Mouse (Mus musculus) small intestine, adult 2 months (tissue): ENCODE results near the gene Lrig1.

Source experiments
- CTCF ChIP-seq: fragments of 200-500 bp; IDR thresholded peaks from 2 replicates; pipeline ENCODE4 v1.5.1; 2012; ENCODE audit warnings: low read depth, mild to moderate bottlenecking, control low read depth, inconsistent platforms, low read length, moderate library complexity, mixed read lengths; ENCODE audit not compliant: insufficient replicate concordance, insufficient read length; ENCODE audit errors: extremely low read depth
- POLR2A ChIP-seq: fragments of 200-500 bp; IDR thresholded peaks from 2 replicates; pipeline ENCODE4 v1.6.1; 2012; ENCODE audit warnings: low read depth, mild to moderate bottlenecking, control low read depth, inconsistent platforms, low read length, moderate library complexity

DNA sequence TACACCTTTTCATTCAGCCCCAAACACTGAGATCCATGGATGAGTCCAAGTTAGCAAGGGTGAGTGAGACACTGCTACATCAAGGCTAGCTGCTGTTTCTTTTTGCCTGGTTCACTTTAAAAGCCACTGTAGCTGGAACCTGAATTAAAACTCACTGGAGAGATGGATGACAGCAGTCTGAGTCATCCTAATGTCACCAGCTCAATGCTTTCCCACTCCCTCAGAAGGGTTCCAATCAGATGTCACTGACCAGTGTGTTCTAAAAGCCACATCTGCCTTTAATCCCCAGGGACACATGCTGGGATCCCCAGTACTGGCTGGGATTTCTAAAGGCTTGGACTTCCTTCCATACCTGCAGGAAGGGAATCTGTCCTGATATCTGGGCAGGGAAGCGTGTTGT, 57.9 kb downstream of the Lrig1 start:
- TF ChIP-seq POLR2A (no peak), CTCF (no peak)
